Mouse (Mus musculus): Measurements from ENCODE around the gene Mob3a. TPM values are rescaled to one million over a fixed set of nuclear protein-coding genes. Genes with fewer than 3 reads are reported as not detected.

The Mob3a gene
- 1 to 10 TPM; 5.5 to 7.4 TPM for total RNA-seq (2021)
- long read RNA-seq, experiment 1, transcript Mob3a-201 (4 exons, 2,682 nt): major isoform, 7 of 11 reads
- long read RNA-seq, experiment 1, partial matches to known transcripts: 0 of 11 reads
- long read RNA-seq, experiment 1, other reads (novel, unspliced or antisense): 4 of 11 reads
- long read RNA-seq, experiment 2, transcript Mob3a-201 (4 exons, 2,682 nt): major isoform, 10 of 11 reads
- long read RNA-seq, experiment 2, partial matches to known transcripts: 0 of 11 reads
- long read RNA-seq, experiment 2, other reads (novel, unspliced or antisense): 1 of 11 reads

- intact Hi-C loops (cut with DNase I; ENCODE audit: low total_unique reads): no loop called here
- DNase-seq: peak; percentile 99
Observed at GRCm38 (mm10) chr10:80701721-80702535, at the start of gene Mob3a, which contains the start of gene Izumo4. Gene Mob3a (minus strand): TSS chr10:80701977. Gene Izumo4 (plus strand): TSS chr10:80702184.

- intact Hi-C loops (cut with DNase I; ENCODE audit: low total_unique reads): no loop called here
- peak; percentile 74 for DNase-seq
Observed at GRCm38 (mm10) chr10:80751188-80751832, 49.5 kb upstream of the Mob3a start.

- intact Hi-C loops (cut with DNase I; ENCODE audit: low total_unique reads): loop anchor here (2.0 to 5.0 kb wide), 2 partner anchors 44 to 128 kb away; no protein-coding TSS in a partner anchor
- peak; percentile 65 for DNase-seq
Observed at GRCm38 (mm10) chr10:80748609-80749008, 46.8 kb upstream of the Mob3a start.

- intact Hi-C loops (cut with DNase I; ENCODE audit: low total_unique reads): loop anchor here (5.0 kb wide), 1 partner anchor 45 kb away; no protein-coding TSS in a partner anchor
Observed at GRCm38 (mm10) chr10:80747410-80747809, 45.6 kb upstream of the Mob3a start.

GRCm38 (mm10) chr10:80744262-80744661 lies 42.5 kb upstream of the Mob3a start:
- intact Hi-C loops (cut with DNase I; ENCODE audit: low total_unique reads): no loop called here
- DNase-seq: peak; percentile 57

More at GRCm38 (mm10) chr10:80747410-80747809, 45.6 kb upstream of the Mob3a start:
- peak; percentile 81 for DNase-seq

GRCm38 (mm10) chr10:80742180-80742978 lies 40.6 kb upstream of the Mob3a start, which contains the start of gene Ap3d1:
Gene Ap3d1 (minus strand): TSS chr10:80742264.
- peak; percentile 97 for DNase-seq
- intact Hi-C loops (cut with DNase I; ENCODE audit: low total_unique reads): no loop called here

- no peak for DNase-seq
- intact Hi-C loops (cut with DNase I; ENCODE audit: low total_unique reads): no loop called here
Observed at GRCm38 (mm10) chr10:80741634-80742179, 39.9 kb upstream of the Mob3a start.

GRCm38 (mm10) chr10:80741146-80741545 lies 39.4 kb upstream of the Mob3a start:
- intact Hi-C loops (cut with DNase I; ENCODE audit: low total_unique reads): no loop called here
- DNase-seq: no peak

GRCm38 (mm10) chr10:80738657-80739056 lies 36.9 kb upstream of the Mob3a start:
- DNase-seq: no peak
- intact Hi-C loops (cut with DNase I; ENCODE audit: low total_unique reads): no loop called here

GRCm38 (mm10) chr10:80736731-80737130 lies 35.0 kb upstream of the Mob3a start:
- intact Hi-C loops (cut with DNase I; ENCODE audit: low total_unique reads): no loop called here

GRCm38 (mm10) chr10:80732611-80733101 lies 30.9 kb upstream of the Mob3a start:
- intact Hi-C loops (cut with DNase I; ENCODE audit: low total_unique reads): no loop called here
- no peak for DNase-seq

More at GRCm38 (mm10) chr10:80736731-80737130, 35.0 kb upstream of the Mob3a start:
- DNase-seq: no peak

GRCm38 (mm10) chr10:80727369-80728127 lies 25.8 kb upstream of the Mob3a start:
- DNase-seq: no peak
- intact Hi-C loops (cut with DNase I; ENCODE audit: low total_unique reads): no loop called here

GRCm38 (mm10) chr10:80717281-80717680 lies 15.5 kb upstream of the Mob3a start:
- intact Hi-C loops (cut with DNase I; ENCODE audit: low total_unique reads): no loop called here

GRCm38 (mm10) chr10:80710834-80711233 lies 9.1 kb upstream of the Mob3a start:
- intact Hi-C loops (cut with DNase I; ENCODE audit: low total_unique reads): no loop called here

More at GRCm38 (mm10) chr10:80717281-80717680, 15.5 kb upstream of the Mob3a start:
- DNase-seq: no peak

GRCm38 (mm10) chr10:80705479-80705878 lies 3.7 kb upstream of the Mob3a start:
- intact Hi-C loops (cut with DNase I; ENCODE audit: low total_unique reads): no loop called here
- no peak for DNase-seq

More at GRCm38 (mm10) chr10:80710834-80711233, 9.1 kb upstream of the Mob3a start:
- DNase-seq: no peak

- DNase-seq: no peak
- intact Hi-C loops (cut with DNase I; ENCODE audit: low total_unique reads): no loop called here
Observed at GRCm38 (mm10) chr10:80705033-80705432, 3.3 kb upstream of the Mob3a start.

GRCm38 (mm10) chr10:80704418-80704817 lies 2.6 kb upstream of the Mob3a start:
- no peak for DNase-seq
- intact Hi-C loops (cut with DNase I; ENCODE audit: low total_unique reads): no loop called here

GRCm38 (mm10) chr10:80703643-80704042 lies 1.9 kb upstream of the Mob3a start:
- no peak for DNase-seq
- intact Hi-C loops (cut with DNase I; ENCODE audit: low total_unique reads): no loop called here
